Mouse (Mus musculus): ENCODE data around the gene Kcnk2.
"Not testable (repeated sequence)": the region's sequence is repeated elsewhere in the genome, so short reads cannot be mapped to it uniquely, and the experiment has no call there.

Gene Kcnk2

GRCm38 (mm10) chr1:189342416-189343104 is 59.5 kb downstream of the Kcnk2 start:
- DNase-seq = no peak

GRCm38 (mm10) chr1:189341381-189341917 is 60.6 kb downstream of the Kcnk2 start:
- DNase-seq = no peak

- DNase-seq = no peak
These were observed 86.2 kb downstream of the Kcnk2 start for GRCm38 (mm10) chr1:189315896-189316295.

- no peak for DNase-seq
These were observed 87.6 kb downstream of the Kcnk2 start for GRCm38 (mm10) chr1:189314495-189314894.

- DNase-seq = no peak
These were observed 88.3 kb downstream of the Kcnk2 start for GRCm38 (mm10) chr1:189313750-189314149.

- no peak for DNase-seq
These were observed 91.9 kb downstream of the Kcnk2 start for GRCm38 (mm10) chr1:189310145-189310544.

GRCm38 (mm10) chr1:189304988-189305522 is 97.0 kb downstream of the Kcnk2 start:
- no peak for DNase-seq

GRCm38 (mm10) chr1:189303001-189303400 is 99.1 kb downstream of the Kcnk2 start:
- DNase-seq = no peak

- no peak for DNase-seq
These were observed 108.2 kb downstream of the Kcnk2 start for GRCm38 (mm10) chr1:189293679-189294406.

- no peak for DNase-seq
These were observed 111.2 kb downstream of the Kcnk2 start for GRCm38 (mm10) chr1:189290885-189291284.

- no peak for DNase-seq
These were observed 113.1 kb downstream of the Kcnk2 start for GRCm38 (mm10) chr1:189288948-189289347.

- no peak for DNase-seq
These were observed 129.8 kb downstream of the Kcnk2 start for GRCm38 (mm10) chr1:189272281-189272680.

- DNase-seq = no peak
These were observed 148.4 kb downstream of the Kcnk2 start for GRCm38 (mm10) chr1:189253631-189254030.

- peak; percentile 14 for DNase-seq
These were observed 148.9 kb downstream of the Kcnk2 start for GRCm38 (mm10) chr1:189253207-189253606.

GRCm38 (mm10) chr1:189243206-189243605 is 158.9 kb downstream of the Kcnk2 start:
- not testable (repeated sequence) for DNase-seq

GRCm38 (mm10) chr1:189235261-189235660 is 166.8 kb downstream of the Kcnk2 start:
- no peak for DNase-seq

- no peak for DNase-seq
These were observed 169.2 kb downstream of the Kcnk2 start for GRCm38 (mm10) chr1:189232829-189233228.

- no peak for DNase-seq
These were observed 173.6 kb downstream of the Kcnk2 start for GRCm38 (mm10) chr1:189228222-189229084.

- no peak for DNase-seq
These were observed 174.6 kb downstream of the Kcnk2 start for GRCm38 (mm10) chr1:189227479-189227878.

- DNase-seq = no peak
These were observed 183.0 kb downstream of the Kcnk2 start for GRCm38 (mm10) chr1:189219051-189219450.

- no peak for DNase-seq
These were observed 184.1 kb downstream of the Kcnk2 start for GRCm38 (mm10) chr1:189217751-189218564.

- DNase-seq = no peak
These were observed 186.9 kb downstream of the Kcnk2 start for GRCm38 (mm10) chr1:189215131-189215530.
